Mouse (Mus musculus) kidney, postnatal 36 days (tissue): Measurements from ENCODE around the gene Foxn1.
A peak's percentile ranks its signal among the peaks of the same experiment; 100 is the strongest.

Experiments
- DNase-seq, 2 experiments: peaks; one replicate each; pipeline ENCODE4 v3.0.0; 2021 to 2022; ENCODE audit warnings: mixed read lengths in 2 of 2

Gene Foxn1

GRCm38 (mm10) chr11:78355471-78356238 lies 30.7 kb downstream of the Foxn1 start:
- peak; percentile 41 to 90 for DNase-seq

- DNase-seq: no peak
Observed at GRCm38 (mm10) chr11:78354905-78355304, 31.5 kb downstream of the Foxn1 start.

GRCm38 (mm10) chr11:78353081-78353480 lies 33.3 kb downstream of the Foxn1 start:
- no peak for DNase-seq

DNA sequence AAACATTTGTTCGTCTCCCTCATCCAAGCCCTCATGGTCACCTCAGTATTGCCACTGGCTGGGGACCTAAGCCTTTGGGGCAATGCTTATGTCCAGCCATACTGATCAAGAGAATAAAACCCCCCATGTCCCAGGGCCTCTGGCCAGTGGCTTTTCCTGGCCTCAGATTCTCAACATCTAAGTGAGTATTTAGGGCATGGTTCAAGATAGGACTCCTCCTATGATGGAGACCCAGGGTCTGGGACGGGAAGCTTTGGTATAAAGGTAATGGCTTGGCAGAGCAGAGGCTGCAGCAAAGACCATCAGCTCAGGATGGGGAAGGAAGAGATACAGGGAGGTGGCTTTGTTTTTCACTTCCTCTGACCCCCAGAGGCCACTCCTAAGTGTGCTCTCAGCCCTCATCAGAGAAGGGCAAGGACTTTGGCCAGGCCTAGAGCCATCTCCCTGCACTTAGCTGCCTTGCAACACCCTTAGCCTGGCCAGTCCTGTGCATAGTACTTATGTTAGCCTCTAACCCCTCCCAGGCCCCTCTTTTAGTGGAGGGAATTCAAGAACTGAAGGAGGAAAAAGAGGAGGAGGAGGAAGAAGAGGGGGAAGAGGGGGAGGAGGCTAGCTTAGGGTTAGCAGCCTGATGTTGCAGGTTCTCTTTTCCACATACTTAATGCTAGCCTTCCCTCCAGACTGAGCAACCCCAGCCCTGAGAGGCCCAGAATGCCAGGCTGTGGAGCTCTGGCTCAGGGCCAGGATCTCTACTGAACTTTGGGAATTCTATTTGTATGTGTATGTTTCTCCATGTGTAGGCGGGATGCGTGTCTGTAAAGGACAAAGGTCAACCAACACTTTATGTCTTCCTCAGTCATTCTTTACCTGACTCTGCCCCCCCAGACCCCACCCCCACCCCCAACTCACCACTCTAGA lies 36.7 kb downstream of the Foxn1 start:
- no peak for DNase-seq

GRCm38 (mm10) chr11:78348474-78348873 lies 37.9 kb downstream of the Foxn1 start:
- DNase-seq: no peak

DNA sequence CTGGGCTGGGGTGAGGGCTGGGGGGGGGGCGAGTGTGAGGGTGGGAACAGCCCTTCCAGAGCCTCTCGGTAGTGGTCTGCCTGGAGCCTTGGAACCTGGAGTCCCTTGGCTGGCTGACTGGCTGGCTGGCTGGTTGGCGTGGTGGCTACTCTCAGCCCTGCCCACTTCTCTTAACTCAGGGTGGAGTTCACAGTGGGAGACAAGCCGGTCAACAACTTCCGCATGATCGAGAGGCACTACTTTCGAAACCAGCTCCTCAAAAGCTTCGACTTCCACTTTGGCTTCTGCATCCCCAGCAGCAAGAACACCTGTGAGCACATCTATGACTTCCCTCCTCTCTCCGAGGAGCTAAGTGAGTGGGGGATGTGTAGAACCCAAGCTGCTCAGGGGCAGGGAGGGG lies 38.5 kb downstream of the Foxn1 start:
- no peak for DNase-seq

DNA sequence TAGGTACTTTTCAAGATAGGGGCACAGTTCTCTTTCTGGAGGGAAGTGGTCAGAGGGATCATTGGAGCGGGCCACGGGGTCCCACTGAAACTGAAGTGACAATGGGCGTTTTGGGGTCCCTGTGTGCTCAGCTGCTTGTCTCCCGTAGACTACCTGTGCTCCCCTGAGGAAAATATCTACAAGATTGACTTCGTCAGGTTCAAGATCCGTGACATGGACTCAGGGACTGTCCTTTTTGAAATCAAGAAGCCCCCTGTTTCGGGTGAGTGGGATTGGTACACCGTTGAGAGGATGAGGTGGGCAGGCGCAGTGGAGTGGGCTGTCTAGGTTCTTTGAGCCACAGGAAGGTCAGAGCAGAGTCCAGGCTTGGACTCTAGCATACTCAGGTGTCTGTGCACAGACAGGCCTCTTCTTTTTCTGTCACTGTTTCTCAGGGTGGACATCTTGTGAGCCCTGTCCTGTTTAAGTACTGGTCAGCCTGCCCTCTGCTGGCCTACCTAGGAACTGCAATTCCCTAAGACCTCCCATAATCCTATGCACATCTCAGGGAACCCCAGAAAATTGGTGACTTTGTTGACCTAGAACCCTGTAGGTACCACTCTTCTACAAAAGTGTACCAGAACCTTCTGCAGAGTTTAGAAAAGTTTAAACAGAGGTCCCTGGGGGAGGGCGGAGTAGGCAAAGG lies 39.1 kb downstream of the Foxn1 start:
- peak; percentile 72 to 90 for DNase-seq

DNA sequence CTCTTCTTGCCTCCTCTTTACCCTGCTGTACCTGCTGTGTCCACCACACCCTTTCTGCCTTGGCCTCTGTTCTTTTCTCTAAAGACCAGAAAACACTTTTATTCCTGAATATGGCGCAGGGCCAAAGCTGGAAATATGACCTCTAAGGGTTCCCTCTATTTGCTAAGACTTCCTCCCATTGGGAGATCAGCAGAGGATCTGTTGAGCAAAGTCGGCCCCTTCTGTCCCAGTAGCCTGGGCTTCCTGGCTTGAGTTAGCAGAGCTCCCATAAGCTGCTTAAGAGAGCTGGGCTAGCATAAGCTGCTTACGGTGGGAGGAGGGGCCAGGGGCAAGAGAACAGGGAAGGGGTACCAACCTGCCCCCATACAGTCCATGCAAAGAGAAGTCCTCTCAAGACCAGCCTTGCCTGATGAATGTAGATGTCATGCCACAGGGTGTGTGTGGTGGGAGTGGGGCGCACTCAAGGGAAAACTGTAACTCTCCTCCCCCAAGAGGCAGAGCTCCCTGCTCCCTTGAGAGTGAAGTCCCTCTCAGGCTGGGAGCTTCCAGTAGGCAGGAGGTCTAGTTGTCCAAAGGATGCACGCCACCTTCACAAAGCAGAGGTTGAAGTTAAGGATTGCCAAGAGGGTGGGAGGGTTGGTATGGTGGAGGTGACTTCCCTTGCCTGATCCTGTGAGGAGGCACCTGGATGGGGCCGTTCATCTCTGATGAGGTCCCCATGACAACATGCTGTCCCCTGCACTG lies 39.9 kb downstream of the Foxn1 start:
- no peak for DNase-seq

DNA sequence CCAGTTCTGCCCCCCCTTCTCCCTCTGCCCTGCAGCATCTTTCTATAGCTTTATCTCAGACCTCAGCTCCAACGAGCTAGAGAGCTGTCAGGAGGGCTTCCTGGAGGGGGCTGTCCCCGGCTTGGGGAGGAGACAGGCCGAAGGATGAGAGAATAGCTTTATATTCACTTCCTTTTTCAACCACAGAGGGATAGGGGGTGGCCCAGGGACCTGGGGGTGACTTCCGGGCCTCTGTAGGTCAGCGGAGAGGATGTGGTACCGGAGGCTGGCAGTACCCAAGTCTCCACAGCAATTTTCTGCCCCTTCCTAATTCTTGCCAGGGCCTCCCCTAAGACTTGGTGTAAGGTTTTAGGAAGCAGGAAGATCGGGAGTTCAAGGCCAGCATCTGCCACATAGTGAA lies 40.6 kb downstream of the Foxn1 start:
- DNase-seq: no peak

DNA sequence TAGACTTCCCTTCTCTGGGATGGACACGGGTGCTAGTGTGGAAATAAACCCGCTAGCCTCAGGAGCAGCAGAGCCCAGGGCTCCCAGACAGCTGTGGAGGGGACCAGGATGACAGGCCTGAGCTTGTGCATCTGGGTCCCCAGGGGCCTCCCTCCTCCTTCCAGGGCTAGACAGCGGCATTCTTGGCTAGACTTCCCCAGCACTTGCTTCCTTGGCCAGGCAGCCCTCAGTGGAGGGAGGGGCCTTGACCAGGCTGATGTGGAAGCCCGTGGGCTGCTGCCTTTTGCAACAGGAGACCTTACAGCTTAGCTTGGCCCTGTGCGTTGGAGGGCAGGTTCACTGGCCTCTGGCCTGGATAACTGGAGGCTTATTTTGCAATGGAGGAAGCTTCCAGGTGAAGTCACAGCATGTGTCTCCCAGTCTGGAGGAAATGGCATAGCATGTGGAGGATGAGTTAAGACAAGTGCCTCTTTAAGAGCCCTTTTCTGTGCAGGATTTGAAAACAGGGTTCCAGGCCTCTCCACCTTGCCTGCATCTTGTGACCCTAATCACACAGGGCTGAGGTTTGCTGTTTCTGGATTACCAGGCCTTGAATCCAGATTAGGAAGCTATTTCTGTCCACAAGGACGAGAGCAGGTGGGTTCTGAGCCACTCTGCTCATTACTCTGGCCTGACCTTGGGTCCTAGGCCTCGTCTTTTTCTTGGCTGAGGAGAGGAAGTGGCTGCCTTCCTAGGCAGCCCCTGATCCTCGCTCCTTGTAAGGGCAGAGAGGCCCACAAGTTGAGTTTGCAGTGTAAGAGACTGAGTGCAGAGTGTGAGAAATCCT lies 41.3 kb downstream of the Foxn1 start:
- DNase-seq: peak; percentile 37 to 60

- no peak for DNase-seq
Observed at GRCm38 (mm10) chr11:78344328-78344889, 41.9 kb downstream of the Foxn1 start.

DNA sequence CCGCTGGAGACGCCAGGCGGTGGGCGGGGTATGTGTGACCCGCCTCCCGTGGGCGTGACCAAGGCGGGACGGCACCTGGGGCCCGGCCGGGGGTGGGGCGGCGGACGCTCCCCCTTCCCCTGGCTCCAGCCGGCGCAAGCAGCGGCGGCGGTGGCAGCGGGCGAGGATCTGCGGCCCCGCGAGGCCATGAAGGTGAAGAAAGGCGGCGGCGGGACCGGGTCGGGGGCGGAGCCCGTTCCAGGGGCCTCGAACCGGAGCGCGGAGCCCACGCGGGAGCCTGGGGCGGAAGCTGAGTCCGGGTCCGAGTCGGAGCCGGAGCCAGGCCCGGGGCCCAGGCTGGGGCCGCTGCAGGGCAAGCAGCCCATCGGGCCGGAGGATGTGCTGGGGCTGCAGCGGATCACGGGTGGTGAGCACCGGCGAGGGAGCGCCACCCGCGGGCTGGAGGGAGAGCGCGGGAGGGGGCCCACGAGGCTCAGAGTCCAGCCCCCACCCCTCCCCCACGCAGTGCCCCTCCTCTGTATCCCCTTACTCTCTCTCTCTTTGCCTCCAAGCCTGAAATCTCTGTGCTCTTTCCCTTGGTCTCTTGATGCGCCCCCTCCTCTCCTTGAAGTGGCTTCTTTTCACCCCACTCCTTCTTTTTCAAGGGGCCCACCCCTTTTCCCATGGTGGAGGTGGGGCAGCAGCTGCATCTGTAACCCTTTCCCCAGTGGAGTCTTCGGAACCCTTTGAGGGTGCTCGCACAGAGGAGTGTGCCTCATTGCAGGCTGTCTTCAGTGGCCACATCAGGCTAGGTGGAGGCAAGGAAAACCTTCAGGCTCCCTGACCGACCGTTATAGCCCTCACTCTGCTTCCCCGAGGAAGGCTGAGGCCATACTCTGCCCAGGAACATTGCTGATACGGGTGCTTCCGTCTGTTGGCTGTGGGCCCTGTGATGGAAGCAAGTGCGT lies 42.7 kb downstream of the Foxn1 start, which contains the start of gene Unc119:
Gene Unc119, plus strand, starts transcription at position 102 of the 947 bp plus-strand sequence.
- DNase-seq: peak; percentile 76 to 92

DNA sequence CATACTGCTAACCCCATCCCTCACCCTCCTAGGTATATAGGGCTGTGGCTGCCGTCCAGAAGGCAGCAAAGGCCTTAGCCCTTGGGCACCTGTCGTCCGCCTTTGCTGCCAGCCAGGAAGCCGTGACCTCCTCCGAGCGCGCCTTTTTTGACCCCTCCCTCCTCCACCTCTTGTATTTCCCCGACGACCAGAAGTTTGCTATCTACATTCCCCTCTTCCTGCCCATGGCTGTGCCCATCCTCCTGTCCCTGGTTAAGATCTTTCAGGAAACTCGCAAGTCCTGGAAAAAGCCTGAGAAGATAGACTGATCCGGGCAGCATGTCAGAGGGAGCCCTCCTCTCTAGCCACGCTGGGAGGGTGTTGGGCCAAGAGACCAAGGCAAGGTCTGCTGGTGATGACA lies 44.7 kb downstream of the Foxn1 start:
- DNase-seq: no peak

DNA sequence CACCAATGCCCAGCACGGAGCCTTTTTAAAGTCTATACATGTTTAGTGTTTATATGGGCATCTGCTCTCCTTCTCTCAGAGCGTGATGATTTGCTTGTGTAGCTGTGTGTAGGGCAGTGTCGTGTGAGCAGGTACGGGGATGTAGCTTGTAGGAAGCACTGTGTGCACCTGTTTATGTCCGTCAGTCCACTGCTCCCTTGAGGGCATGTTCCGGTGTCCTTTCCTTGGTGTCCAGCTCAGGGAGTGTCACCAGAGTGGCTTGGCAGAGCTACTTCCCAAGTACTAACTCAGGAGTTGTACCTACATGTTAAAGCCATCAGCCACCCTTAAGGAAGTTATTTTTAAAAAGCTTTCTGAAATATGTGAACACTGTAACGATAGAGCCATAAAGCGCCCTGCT lies 49.3 kb downstream of the Foxn1 start:
- no peak for DNase-seq

DNA sequence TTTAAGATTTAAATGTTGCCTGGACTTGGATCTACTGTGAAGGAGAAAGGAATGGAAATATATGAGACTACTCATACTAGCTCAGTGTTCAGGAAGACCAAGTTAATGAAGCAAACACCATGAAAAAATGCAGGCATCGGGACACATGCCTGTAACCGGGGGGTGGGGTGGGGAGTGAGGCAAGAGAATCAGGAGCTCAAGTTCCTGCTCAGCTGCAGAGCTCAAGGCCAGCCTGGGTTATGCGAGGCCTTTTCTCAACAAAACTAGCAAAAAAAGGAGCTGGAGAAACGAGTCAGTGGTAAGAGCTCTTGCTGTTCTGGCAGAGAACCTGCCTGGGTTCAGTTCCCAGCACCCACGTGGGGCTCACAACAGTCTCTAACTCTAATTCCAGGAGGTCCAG lies 52.4 kb downstream of the Foxn1 start:
- no peak for DNase-seq

GRCm38 (mm10) chr11:78332676-78333075 lies 53.7 kb downstream of the Foxn1 start:
- no peak for DNase-seq

GRCm38 (mm10) chr11:78328512-78329056 lies 57.8 kb downstream of the Foxn1 start:
- DNase-seq: no peak

- DNase-seq: peak; percentile 99
Observed at GRCm38 (mm10) chr11:78327634-78328511, 58.5 kb downstream of the Foxn1 start, which contains the start of gene Pigs. Pigs (plus strand) TSS chr11:78328415.

- DNase-seq: no peak
Observed at GRCm38 (mm10) chr11:78327215-78327614, 59.1 kb downstream of the Foxn1 start.
